Mouse (Mus musculus): ENCODE measurements around the gene Cand2.

- TF ChIP-seq CTCF (IDR thresholded peaks at IDR 0.05; ENCODE audit: borderline replicate concordance, extremely low read depth, insufficient read depth, insufficient read length) (0 out of 2 replicates have a peak, but pooled peaks have one; percentile 25), POLR2A (IDR thresholded peaks at IDR 0.05; ENCODE audit: borderline replicate concordance, extremely low read depth, insufficient read depth, insufficient read length, poor library complexity, severe bottlenecking) (no peak)
Observed at GRCm38 (mm10) chr6:115853091-115853813, 78.9 kb downstream of the Cand2 start, which contains the start of the genes Mbd4 and Ift122.
